Mouse (Mus musculus) adipocyte (in vitro differentiated cells): Measurements from ENCODE around the gene Emp1.

Experiments
- DNase-seq: peaks from one replicate; pipeline ENCODE4 v3.0.0-alpha.2; 2016; ENCODE audit warnings: low spot score

Gene Emp1

GRCm38 (mm10) chr6:135363344-135364040 lies 1.1 kb downstream of the Emp1 start:
- DNase-seq = peak; percentile 44

- peak; percentile 78 for DNase-seq
Measured at GRCm38 (mm10) chr6:135364041-135364745, 1.8 kb downstream of the Emp1 start.

GRCm38 (mm10) chr6:135364891-135365301 lies 2.6 kb downstream of the Emp1 start:
- DNase-seq = peak; percentile 90

GRCm38 (mm10) chr6:135365614-135366013 lies 3.3 kb downstream of the Emp1 start:
- DNase-seq = no peak

GRCm38 (mm10) chr6:135368230-135368629 lies 5.9 kb downstream of the Emp1 start:
- peak; percentile 92 for DNase-seq

- peak; percentile 67 for DNase-seq
Measured at GRCm38 (mm10) chr6:135369551-135369968, 7.2 kb downstream of the Emp1 start.

- no peak for DNase-seq
Measured at GRCm38 (mm10) chr6:135370954-135371353, 8.6 kb downstream of the Emp1 start.

GRCm38 (mm10) chr6:135373357-135373756 lies 11.0 kb downstream of the Emp1 start:
- DNase-seq = no peak

- no peak for DNase-seq
Measured at GRCm38 (mm10) chr6:135375818-135376217, 13.5 kb downstream of the Emp1 start.

GRCm38 (mm10) chr6:135376248-135376647 lies 13.9 kb downstream of the Emp1 start:
- DNase-seq = no peak

- DNase-seq = peak; percentile 62
Measured at GRCm38 (mm10) chr6:135377583-135378319, 15.4 kb downstream of the Emp1 start.

GRCm38 (mm10) chr6:135383919-135384318 lies 21.6 kb downstream of the Emp1 start:
- DNase-seq = no peak

GRCm38 (mm10) chr6:135385738-135386459 lies 23.6 kb downstream of the Emp1 start:
- DNase-seq = no peak

- no peak for DNase-seq
Measured at GRCm38 (mm10) chr6:135387653-135388052, 25.3 kb downstream of the Emp1 start.

GRCm38 (mm10) chr6:135388711-135389110 lies 26.4 kb downstream of the Emp1 start:
- no peak for DNase-seq

- no peak for DNase-seq
Measured at GRCm38 (mm10) chr6:135390398-135390797, 28.1 kb downstream of the Emp1 start.

- no peak for DNase-seq
Measured at GRCm38 (mm10) chr6:135395375-135395774, 33.0 kb downstream of the Emp1 start.

- no peak for DNase-seq
Measured at GRCm38 (mm10) chr6:135397089-135397488, 34.7 kb downstream of the Emp1 start.

- DNase-seq = no peak
Measured at GRCm38 (mm10) chr6:135397788-135398187, 35.4 kb downstream of the Emp1 start.

- no peak for DNase-seq
Measured at GRCm38 (mm10) chr6:135398801-135399200, 36.5 kb downstream of the Emp1 start.

- peak; percentile 90 for DNase-seq
Measured at GRCm38 (mm10) chr6:135400306-135400705, 38.0 kb downstream of the Emp1 start.

GRCm38 (mm10) chr6:135405093-135405492 lies 42.7 kb downstream of the Emp1 start:
- DNase-seq = no peak
